Mouse (Mus musculus) lung, postnatal 0 days (tissue): ENCODE measurements around the gene Tjp2. TPM values are rescaled to one million over a fixed set of nuclear protein-coding genes. Genes with fewer than 3 reads are reported as not detected.

ENCODE experiments used
- ATAC-seq: fragments of 200-750 bp; cut with Nextera tagmentation; 2 replicates; pipeline ENCODE4 v1.8.0; 2017; ENCODE audit warnings: moderate library complexity
- DNase-seq: peaks from one replicate; pipeline ENCODE4 v3.0.0-alpha.2; 2016; ENCODE audit warnings: low spot score
- H3K27ac ChIP-seq: fragments of 300-500 bp; sonication (generic); 2 replicates; pipeline ENCODE4 v1.5.1; 2014; ENCODE audit warnings: antibody characterized with exemption, mild to moderate bottlenecking, low read length, mixed read lengths
- H3K27me3 ChIP-seq: fragments of 300-500 bp; sonication (generic); replicated peaks from 2 replicates; pipeline ENCODE4 v1.6.1; 2014; ENCODE audit warnings: low read length, mixed read lengths; ENCODE audit not compliant: insufficient read depth
- H3K36me3 ChIP-seq: fragments of 300-500 bp; sonication (generic); 2 replicates; pipeline ENCODE4 v1.6.1; 2014; ENCODE audit warnings: low read length, mixed read lengths; ENCODE audit not compliant: insufficient read depth
- H3K4me1 ChIP-seq: fragments of 300-500 bp; sonication (generic); 2 replicates; pipeline ENCODE4 v1.6.1; 2014; ENCODE audit warnings: antibody characterized with exemption, low read depth, low read length, mixed read lengths; ENCODE audit not compliant: insufficient read depth
- H3K4me2 ChIP-seq: fragments of 300-500 bp; sonication (generic); replicated peaks from 2 replicates; pipeline ENCODE4 v1.6.1; 2014; ENCODE audit warnings: low read depth, mild to moderate bottlenecking, low read length, moderate library complexity, mixed read lengths
- H3K4me3 ChIP-seq: fragments of 300-500 bp; sonication (generic); 2 replicates; pipeline ENCODE4 v1.5.1; 2014; ENCODE audit warnings: low read depth, low read length
- H3K9ac ChIP-seq: fragments of 300-500 bp; sonication (generic); replicated peaks from 2 replicates; pipeline ENCODE4 v1.6.1; 2014; ENCODE audit warnings: low read depth, mild to moderate bottlenecking
- H3K9me3 ChIP-seq: fragments of 300-500 bp; sonication (generic); 2 replicates; pipeline ENCODE4 v1.6.1; 2016; ENCODE audit warnings: low read length, mixed read lengths
- CTCF ChIP-seq: IDR thresholded peaks from 2 replicates; pipeline ENCODE4 v1.5.1; 2016; ENCODE audit warnings: antibody characterized with exemption, mild to moderate bottlenecking
- EP300 ChIP-seq: IDR thresholded peaks from 2 replicates; pipeline ENCODE4 v1.6.1; 2016; ENCODE audit warnings: antibody characterized with exemption, mild to moderate bottlenecking, control low read depth
- WGBS: fragments of 180-500 bp; shearing (Covaris S2); extraction: QIAGEN DNeasy Blood & Tissue Kit; methylation state at CpG from one replicate; pipeline ENCODE4 v1.1.7; 2014; 5-methylcytosine and 5-hydroxymethylcytosine counted together
- polyA plus RNA-seq: library from polyadenylated mRNA; unstranded; fragments of >200 nt; fragmentation: Nextera tagmentation; extraction: Ambion mirVana; gene quantifications from 2 replicates; pipeline ENCODE4 v1.2.1, GENCODE M21; 2015

Tjp2 gene
- polyA plus RNA-seq, 1 experiment from 2014 or later, result 37.8 TPM

GRCm38 (mm10) chr19:24056880-24057279, 167.9 kb downstream of the Tjp2 start:
- Histone ChIP-seq H3K27ac (no peak overlapping the region), H3K4me3 (no peak overlapping the region), H3K9ac (no peak overlapping the region), H3K27me3 (no peaks in the 10 kb centered on the region), H3K9me3 (no peaks in the 10 kb centered on the region), H3K36me3 (no peaks in the 10 kb centered on the region), H3K4me2 (no peak overlapping the region), H3K4me1 (peaks cover 15% of the 10 kb centered on the region; the same call in 1 of the 2 replicates)
- ATAC-seq, result no peak
- WGBS, result 97% methylated on average over 1 of the region's 1 CpGs
- no peak for DNase-seq
- TF ChIP-seq CTCF (peak; percentile 46), EP300 (no peak)

DNA sequence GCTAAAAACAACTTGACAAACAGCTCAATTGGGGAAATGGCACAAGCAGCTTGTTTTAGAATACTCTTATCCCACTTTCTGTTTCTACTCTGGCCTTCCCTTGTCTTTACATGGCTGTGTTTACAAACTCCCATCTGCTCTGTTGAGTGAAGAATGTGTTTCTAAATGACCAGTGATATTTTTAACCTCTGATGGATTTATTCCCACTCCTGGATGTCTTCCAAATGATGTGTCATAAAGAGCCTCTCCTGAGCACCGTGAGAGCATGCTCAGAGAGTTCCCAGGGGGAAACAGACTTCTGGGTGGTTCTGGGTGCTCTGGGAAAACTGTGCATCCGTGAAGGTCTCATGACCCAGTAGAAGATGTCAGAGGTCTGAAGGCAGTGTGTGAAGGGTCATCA, 169.9 kb downstream of the Tjp2 start:
- DNase-seq (peak; percentile 91), ATAC-seq (peak; percentile 73)
- H3K27me3 ChIP-seq, result no peaks in the 10 kb centered on the region
- no peak overlapping the region for H3K4me2 ChIP-seq
- WGBS, result 19% methylated on average over 2 of the region's 2 CpGs
- H3K9ac ChIP-seq, result no peak overlapping the region
- peak overlapping the region; percentile 70 for H3K27ac ChIP-seq
- H3K4me3 ChIP-seq, result no peak overlapping the region
- H3K9me3 ChIP-seq, result no peaks in the 10 kb centered on the region
- H3K36me3 ChIP-seq, result no peaks in the 10 kb centered on the region
- peaks cover 17% of the 10 kb centered on the region; the same call in 1 of the 2 replicates for H3K4me1 ChIP-seq
- TF ChIP-seq CTCF, result no peak
- TF ChIP-seq EP300, result peak; percentile 80

DNA sequence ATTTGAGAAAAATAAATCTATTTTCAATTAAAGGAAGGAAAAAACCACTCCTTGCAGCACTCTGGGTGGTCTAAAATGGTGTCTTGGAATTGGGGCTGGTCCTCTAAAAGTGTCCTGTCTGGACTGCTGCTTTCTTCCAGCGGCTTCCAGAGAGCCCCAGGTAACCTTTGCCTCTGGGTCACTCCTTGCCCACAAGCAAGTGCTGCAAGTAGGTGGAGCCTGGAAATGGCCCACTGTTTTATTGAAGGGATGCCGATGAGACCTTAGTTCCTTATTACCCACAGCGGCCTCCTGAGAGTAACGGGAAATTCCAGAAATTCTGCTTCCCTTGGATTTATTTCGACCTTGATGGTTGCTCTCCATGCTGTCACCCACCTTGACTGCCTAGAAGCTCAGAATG, 170.6 kb downstream of the Tjp2 start:
- no peak overlapping the region for H3K9ac ChIP-seq
- no peaks in the 10 kb centered on the region for H3K9me3 ChIP-seq
- no peaks in the 10 kb centered on the region for H3K36me3 ChIP-seq
- H3K27me3 ChIP-seq, result no peaks in the 10 kb centered on the region
- WGBS, result 31% methylated on average over 5 of the region's 5 CpGs
- no peak overlapping the region for H3K4me3 ChIP-seq
- no peak overlapping the region; the same call in 1 of the 2 replicates for H3K4me2 ChIP-seq
- peaks cover 17% of the 10 kb centered on the region; the same call in 1 of the 2 replicates for H3K4me1 ChIP-seq
- no peak for DNase-seq
- peak overlapping the region; percentile 70 for H3K27ac ChIP-seq
- TF ChIP-seq CTCF (no peak), EP300 (no peak)
- ATAC-seq, result no peak

DNA sequence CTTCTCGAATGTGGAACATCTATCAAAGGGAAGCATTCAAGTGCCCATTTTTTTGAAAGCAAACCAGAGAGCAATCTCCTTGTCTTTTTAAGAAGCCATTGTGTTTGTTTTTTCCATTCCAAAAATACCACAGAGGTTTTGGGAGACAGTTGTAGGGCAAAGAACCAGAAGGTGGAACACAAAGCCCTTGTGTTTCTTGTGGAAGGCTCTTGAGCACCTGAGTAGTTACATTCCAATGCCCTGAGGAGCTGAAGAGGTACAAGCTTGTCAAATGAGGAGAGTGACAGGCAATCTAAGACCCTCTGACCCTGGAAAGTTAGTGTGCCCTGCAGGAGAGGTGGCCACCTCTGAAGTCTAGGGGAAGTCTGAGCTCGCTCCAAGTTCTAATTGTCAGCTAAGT, 174.3 kb downstream of the Tjp2 start:
- Histone ChIP-seq H3K27ac (peak overlapping the region; percentile 85), H3K9me3 (no peaks in the 10 kb centered on the region), H3K4me3 (no peak overlapping the region), H3K4me2 (no peak overlapping the region), H3K9ac (no peak overlapping the region), H3K36me3 (no peaks in the 10 kb centered on the region), H3K27me3 (no peaks in the 10 kb centered on the region), H3K4me1 (peaks cover 17% of the 10 kb centered on the region; the same call in 1 of the 2 replicates)
- 45% methylated on average over 2 of the region's 2 CpGs for WGBS
- ATAC-seq (peak; percentile 67), DNase-seq (peak; percentile 79)
- TF ChIP-seq CTCF (no peak), EP300 (peak; percentile 100)

DNA sequence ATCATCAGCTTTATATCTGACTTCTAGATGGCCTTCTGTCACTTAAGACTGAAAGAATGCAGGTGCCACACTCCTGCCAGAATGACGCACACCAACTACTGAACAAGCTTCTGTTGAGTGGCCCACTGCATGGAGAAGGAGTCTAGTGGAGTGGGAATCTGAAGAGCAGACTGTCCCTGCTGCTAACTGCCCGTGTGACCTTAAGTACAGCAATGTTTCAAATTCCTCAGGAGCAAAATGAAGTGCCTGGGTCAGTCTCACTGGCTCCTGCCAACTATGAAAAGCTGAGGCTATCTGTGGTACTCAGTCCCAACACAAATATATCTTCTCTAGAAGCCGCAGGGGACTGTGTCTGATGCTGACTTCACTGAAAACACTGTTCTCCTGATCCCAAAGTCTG, 175.5 kb downstream of the Tjp2 start:
- 45% methylated on average over 3 of the region's 3 CpGs for WGBS
- DNase-seq (peak; percentile 95), ATAC-seq (peak; percentile 93)
- no peak overlapping the region for H3K4me2 ChIP-seq
- no peaks in the 10 kb centered on the region for H3K27me3 ChIP-seq
- H3K27ac ChIP-seq, result peak overlapping the region; percentile 85
- TF ChIP-seq CTCF (no peak), EP300 (peak; percentile 100)
- no peak overlapping the region for H3K9ac ChIP-seq
- H3K4me3 ChIP-seq, result no peak overlapping the region
- peaks cover 5% of the 10 kb centered on the region; the same call in 1 of the 2 replicates for H3K4me1 ChIP-seq
- no peaks in the 10 kb centered on the region for H3K36me3 ChIP-seq
- H3K9me3 ChIP-seq, result no peaks in the 10 kb centered on the region

DNA sequence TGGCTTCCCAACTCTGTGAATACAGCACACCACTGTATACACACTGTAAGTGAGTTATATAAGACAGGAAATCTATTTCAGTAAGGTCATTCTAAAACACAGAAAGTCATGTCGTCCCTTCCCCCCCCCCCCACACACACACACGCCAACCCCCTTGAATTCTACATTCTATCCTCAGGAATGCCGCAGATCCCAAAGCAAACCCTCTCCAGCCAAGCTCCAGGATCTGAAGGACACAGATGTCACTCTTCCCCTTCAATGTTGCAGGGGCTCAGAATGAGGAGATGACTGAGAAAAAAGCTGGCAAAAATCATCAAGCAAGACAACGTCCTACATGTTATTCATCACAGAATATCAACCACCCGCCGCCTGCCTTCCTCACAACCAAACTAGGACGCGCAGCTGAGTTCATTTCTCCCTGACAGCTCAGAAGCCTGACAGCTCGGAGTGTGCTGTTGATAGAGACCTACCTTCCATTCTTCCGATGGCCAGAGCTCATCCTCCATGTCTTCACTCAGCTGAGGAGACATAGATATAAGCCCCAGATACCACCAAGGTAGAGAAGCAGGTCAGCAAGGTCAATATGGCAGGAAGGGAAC, 178.3 kb downstream of the Tjp2 start:
- DNase-seq, result peak; percentile 43

More for the DNA sequence above, 178.3 kb downstream of the Tjp2 start:
- TF ChIP-seq EP300, result no peak
- no peak for TF ChIP-seq CTCF
- no peaks in the 10 kb centered on the region for H3K36me3 ChIP-seq
- H3K4me1 ChIP-seq, result peaks cover 3% of the 10 kb centered on the region; the same call in 1 of the 2 replicates
- 0 out of 2 replicates have a peak overlapping the region, but pooled peaks have one; percentile 6 for H3K27ac ChIP-seq
- no peak overlapping the region for H3K4me3 ChIP-seq
- no peak overlapping the region for H3K4me2 ChIP-seq
- ATAC-seq, result no peak
- H3K9ac ChIP-seq, result no peak overlapping the region
- no peaks in the 10 kb centered on the region for H3K9me3 ChIP-seq
- no peaks in the 10 kb centered on the region for H3K27me3 ChIP-seq
- 49% methylated on average over 10 of the region's 10 CpGs for WGBS

Other genes starting within 250 kb of the Tjp2 start
- gene Fam189a2, start 194.0 kb downstream of the Tjp2 start, polyA plus RNA-seq, result 22.6 and 26.2 TPM in 2 replicates
- 19.7 and 22.1 TPM in 2 replicates for gene Fxn, start 55.6 kb upstream of the Tjp2 start, polyA plus RNA-seq